ENCODE assay signal across 8 mouse cellular contexts in the genomic region with DNA sequence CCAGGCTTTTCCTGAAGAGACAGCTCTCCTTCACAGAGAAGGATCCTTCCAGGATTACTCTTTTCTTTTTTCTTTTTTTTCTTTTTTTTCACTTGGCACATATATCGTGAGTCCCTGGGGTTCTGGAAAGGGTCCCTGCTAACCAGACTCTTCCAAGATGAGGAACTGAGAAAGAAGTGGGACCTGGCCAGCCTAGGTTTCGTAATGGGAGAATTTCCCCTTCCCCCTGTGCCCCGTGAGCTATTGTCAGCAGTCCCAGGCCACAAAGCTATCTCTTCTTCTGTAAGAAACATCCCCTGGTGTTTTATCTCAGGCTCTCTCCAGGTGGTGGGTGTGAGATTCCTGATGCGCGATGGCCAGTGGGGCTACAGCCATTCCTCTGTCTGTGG. TPM values are rescaled to one million over a fixed set of nuclear protein-coding genes. Genes with fewer than 3 reads are reported as not detected.
DNase-seq lines count a peak whose midpoint lies in the region; ATAC-seq and TF ChIP-seq lines count a peak whose summit lies in the region.

No protein-coding gene starts in this region.

- no peak overlapping the region for H3K27ac ChIP-seq in liver, embryonic 11.5 days (ENCODE audit: low read depth, low read length)
- H3K27ac ChIP-seq in forebrain, postnatal 0 days (ENCODE audit: low read depth, low read length), result no peak overlapping the region
- H3K27ac ChIP-seq in liver, embryonic 14.5 days, result no peak overlapping the region

- peak overlapping the region; percentile 58; the same call in 1 of the 2 replicates for H3K4me3 ChIP-seq in liver, embryonic 11.5 days (ENCODE audit: low read depth, low read length)
- no peak overlapping the region for H3K4me3 ChIP-seq in forebrain, postnatal 0 days (ENCODE audit: low read depth, low read length)
- H3K4me3 ChIP-seq in liver, embryonic 14.5 days (ENCODE audit: insufficient read depth in 1 of 2, low read depth in 2 of 2, low read length in 2 of 2), result no peak overlapping the region

- peak overlapping the region; percentile 63 for H3K4me2 ChIP-seq in liver, embryonic 11.5 days
- H3K4me2 ChIP-seq in forebrain, postnatal 0 days (ENCODE audit: low read depth), result peak overlapping the region; percentile 83
- peak overlapping the region; percentile 98 for H3K4me2 ChIP-seq in liver, embryonic 14.5 days (ENCODE audit: low read depth)

- no peak for ATAC-seq in liver, embryonic 11.5 days (replicated peaks; ENCODE audit: low FRiP score)
- ATAC-seq in forebrain, postnatal 0 days, result no peak
- ATAC-seq in liver, embryonic 14.5 days (ENCODE audit: insufficient read depth), result no peak
- ATAC-seq in inflammation-experienced regulatory T-cells, adult 6 months, result no peak

- WGBS in liver, embryonic 11.5 days, result 36% methylated on average over 5 of the region's 5 CpGs
- 51% methylated on average over 5 of the region's 5 CpGs for WGBS in forebrain, postnatal 0 days
- 18% methylated on average over 5 of the region's 5 CpGs for WGBS in liver, embryonic 14.5 days (ENCODE audit: insufficient replicate concordance)

- no peak for DNase-seq in liver, embryonic 11.5 days (ENCODE audit: low spot score)
- DNase-seq in liver, result no peak
- DNase-seq in forebrain, postnatal 0 days, result no peak
- no peak for DNase-seq in liver, embryonic 14.5 days (ENCODE audit: low read depth in 3 of 3, low spot score in 3 of 3)
- peak; percentile 60 for DNase-seq in splenic B cell, adult 2 months (ENCODE audit: low read depth, low spot score)
- DNase-seq in left cerebral cortex, postnatal 14 days (ENCODE audit: low spot score in 2 of 2), result no peak
- no peak for DNase-seq in embryo, embryonic 9.5 days (ENCODE audit: extremely low spot score)

- intact Hi-C loops in left cerebral cortex, postnatal 14 days (cut with DNase I), result no loop called here

- 0 out of 2 replicates have a peak overlapping the region, but pooled peaks have one; percentile 17 for H3K9ac ChIP-seq in liver, embryonic 11.5 days (ENCODE audit: low read depth, low read length)
- peak overlapping the region; percentile 68; the same call in 1 of the 2 replicates for H3K9ac ChIP-seq in forebrain, postnatal 0 days
- H3K9ac ChIP-seq in liver, embryonic 14.5 days (replicated peaks), result no peak overlapping the region

- H3K27me3 ChIP-seq in liver, embryonic 11.5 days (replicated peaks; ENCODE audit: control insufficient read depth, insufficient read depth, low read length), result no peaks in the 10 kb centered on the region
- H3K27me3 ChIP-seq in forebrain, postnatal 0 days (ENCODE audit: insufficient read depth, low read length), result no peaks in the 10 kb centered on the region
- no peaks in the 10 kb centered on the region for H3K27me3 ChIP-seq in liver, embryonic 14.5 days (ENCODE audit: control insufficient read depth, insufficient read depth, low read length)
- H3K27me3 ChIP-seq in splenic B cell, adult 2 months (ENCODE audit: control insufficient read depth, insufficient read depth, low read length, poor library complexity, severe bottlenecking), result no peaks in the 10 kb centered on the region

- TF ChIP-seq CTCF in forebrain, postnatal 0 days (IDR thresholded peaks at IDR 0.05; ENCODE audit: low read depth), result no peak
- TF ChIP-seq CTCF in liver, embryonic 14.5 days (IDR thresholded peaks at IDR 0.05; ENCODE audit: low read depth), result no peak

- no peaks in the 10 kb centered on the region; the same call in 1 of the 2 replicates for H3K36me3 ChIP-seq in liver, embryonic 11.5 days (ENCODE audit: control insufficient read depth, insufficient read depth, low read length)
- no peaks in the 10 kb centered on the region for H3K36me3 ChIP-seq in forebrain, postnatal 0 days (ENCODE audit: insufficient read depth)
- H3K36me3 ChIP-seq in liver, embryonic 14.5 days (replicated peaks; ENCODE audit: control insufficient read depth, insufficient read depth, low read depth), result no peaks in the 10 kb centered on the region; the same call in 1 of the 2 replicates
- H3K36me3 ChIP-seq in splenic B cell, adult 2 months (ENCODE audit: control insufficient read depth, insufficient read depth, low read length, poor library complexity, severe bottlenecking), result peaks cover 2% of the 10 kb centered on the region

- TF ChIP-seq EP300 in liver, embryonic 14.5 days (IDR thresholded peaks at IDR 0.05; ENCODE audit: low read depth), result no peak

- H3K4me1 ChIP-seq in liver, embryonic 11.5 days (replicated peaks; ENCODE audit: control insufficient read depth, insufficient read depth, low read length), result peaks cover 24% of the 10 kb centered on the region
- H3K4me1 ChIP-seq in forebrain, postnatal 0 days (ENCODE audit: insufficient read depth), result peaks cover 12% of the 10 kb centered on the region
- peaks cover 14 to 34% of the 10 kb centered on the region in 2 experiments for H3K4me1 ChIP-seq in liver, embryonic 14.5 days (replicated peaks; ENCODE audit: control insufficient read depth in 2 of 2, insufficient read depth in 2 of 2, low read length in 1 of 2)

- no peaks in the 10 kb centered on the region for H3K9me3 ChIP-seq in liver, embryonic 11.5 days (ENCODE audit: control insufficient read depth, low read length)
- no peaks in the 10 kb centered on the region for H3K9me3 ChIP-seq in forebrain, postnatal 0 days (ENCODE audit: low read length)
- no peaks in the 10 kb centered on the region for H3K9me3 ChIP-seq in liver, embryonic 14.5 days (ENCODE audit: control insufficient read depth, low read length)

RNA-seq across cellular contexts. Expression of a gene that starts 0.6 kb away (rescaled TPM):
- polyA plus RNA-seq in liver, embryonic 11.5 days (2014; fragmentation: Nextera tagmentation; extraction: Ambion mirVana), result 159 and 162 TPM in 2 replicates
- 53.9 and 59.9 TPM in 2 replicates for total RNA-seq in forebrain, postnatal 0 days (2014; rRNA removed)
- 72.3 and 74.7 TPM in 2 replicates for polyA plus RNA-seq in forebrain, postnatal 0 days (2015; fragmentation: Nextera tagmentation; extraction: Ambion mirVana)
- 61.0 and 71.0 TPM in 2 replicates for polyA plus RNA-seq in liver, embryonic 14.5 days (2012; rRNA removed)
- polyA plus RNA-seq in liver, embryonic 14.5 days (2014; fragmentation: Nextera tagmentation; extraction: Ambion mirVana), result 96.9 and 98.5 TPM in 2 replicates
- total RNA-seq in left cerebral cortex, postnatal 14 days (2021), result 10 to 100 TPM; 21.2 to 22.8 TPM
- polyA plus RNA-seq in inflammation-experienced regulatory T-cells, adult 6 months (2017; shearing (Covaris generic)), result 100 to 1,000 TPM in 2 of 3 experiments, 10 to 100 TPM in 1; 96.3 to 113 (median 109) TPM

RNA-seq across cellular contexts. Expression of a gene that starts 11.1 kb away (rescaled TPM):
- 43.5 and 51.9 TPM in 2 replicates for polyA plus RNA-seq in liver, embryonic 11.5 days (2014; fragmentation: Nextera tagmentation; extraction: Ambion mirVana)
- total RNA-seq in forebrain, postnatal 0 days (2014; rRNA removed), result 0.38 TPM in 1 of 2 replicates, not detected in the other
- polyA plus RNA-seq in forebrain, postnatal 0 days (2015; fragmentation: Nextera tagmentation; extraction: Ambion mirVana), result 0.11 TPM in 1 of 2 replicates, not detected in the other
- polyA plus RNA-seq in liver, embryonic 14.5 days (2012; rRNA removed), result 24.3 and 25.5 TPM in 2 replicates
- 24.9 and 32.2 TPM in 2 replicates for polyA plus RNA-seq in liver, embryonic 14.5 days (2014; fragmentation: Nextera tagmentation; extraction: Ambion mirVana)
- under 1 TPM in 1 of 2 experiments, not detected in 1; 0.24 TPM for total RNA-seq in left cerebral cortex, postnatal 14 days (2021)
- under 1 TPM in 1 of 3 experiments, not detected in 2; 0.25 TPM for polyA plus RNA-seq in inflammation-experienced regulatory T-cells, adult 6 months (2017; shearing (Covaris generic))

RNA-seq across cellular contexts. Expression of a gene that starts 23.8 kb away (rescaled TPM):
- polyA plus RNA-seq in liver, embryonic 11.5 days (2014; fragmentation: Nextera tagmentation; extraction: Ambion mirVana), result 117 and 125 TPM in 2 replicates
- total RNA-seq in forebrain, postnatal 0 days (2014; rRNA removed), result 45.6 and 65.6 TPM in 2 replicates
- 75.7 and 90.7 TPM in 2 replicates for polyA plus RNA-seq in forebrain, postnatal 0 days (2015; fragmentation: Nextera tagmentation; extraction: Ambion mirVana)
- 54.1 and 58.2 TPM in 2 replicates for polyA plus RNA-seq in liver, embryonic 14.5 days (2012; rRNA removed)
- polyA plus RNA-seq in liver, embryonic 14.5 days (2014; fragmentation: Nextera tagmentation; extraction: Ambion mirVana), result 62.1 and 70.0 TPM in 2 replicates
- total RNA-seq in left cerebral cortex, postnatal 14 days (2021), result 10 to 100 TPM; 46.2 to 50.4 TPM
- 10 to 100 TPM; 47.4 to 61.1 (median 53.4) TPM for polyA plus RNA-seq in inflammation-experienced regulatory T-cells, adult 6 months (2017; shearing (Covaris generic))

RNA-seq across cellular contexts. Expression of a gene that starts 24.5 kb away (rescaled TPM):
- polyA plus RNA-seq in liver, embryonic 11.5 days (2014; fragmentation: Nextera tagmentation; extraction: Ambion mirVana), result 597 and 634 TPM in 2 replicates
- 587 and 783 TPM in 2 replicates for total RNA-seq in forebrain, postnatal 0 days (2014; rRNA removed)
- polyA plus RNA-seq in forebrain, postnatal 0 days (2015; fragmentation: Nextera tagmentation; extraction: Ambion mirVana), result 714 and 873 TPM in 2 replicates
- polyA plus RNA-seq in liver, embryonic 14.5 days (2012; rRNA removed), result 145 and 238 TPM in 2 replicates
- polyA plus RNA-seq in liver, embryonic 14.5 days (2014; fragmentation: Nextera tagmentation; extraction: Ambion mirVana), result 467 and 483 TPM in 2 replicates
- 100 to 1,000 TPM; 329 to 340 TPM for total RNA-seq in left cerebral cortex, postnatal 14 days (2021)
- 100 to 1,000 TPM; 583 to 771 (median 610) TPM for polyA plus RNA-seq in inflammation-experienced regulatory T-cells, adult 6 months (2017; shearing (Covaris generic))

RNA-seq across cellular contexts. Expression of a gene that starts 33.4 kb away (rescaled TPM):
- 156 and 162 TPM in 2 replicates for polyA plus RNA-seq in liver, embryonic 11.5 days (2014; fragmentation: Nextera tagmentation; extraction: Ambion mirVana)
- 68.7 and 77.2 TPM in 2 replicates for total RNA-seq in forebrain, postnatal 0 days (2014; rRNA removed)
- 106 and 107 TPM in 2 replicates for polyA plus RNA-seq in forebrain, postnatal 0 days (2015; fragmentation: Nextera tagmentation; extraction: Ambion mirVana)
- polyA plus RNA-seq in liver, embryonic 14.5 days (2012; rRNA removed), result 43.3 and 60.7 TPM in 2 replicates
- 90.8 and 96.6 TPM in 2 replicates for polyA plus RNA-seq in liver, embryonic 14.5 days (2014; fragmentation: Nextera tagmentation; extraction: Ambion mirVana)
- 10 to 100 TPM; 43.5 to 47.0 TPM for total RNA-seq in left cerebral cortex, postnatal 14 days (2021)
- 100 to 1,000 TPM in 1 of 3 experiments, 10 to 100 TPM in 2; 69.4 to 146 (median 73.1) TPM for polyA plus RNA-seq in inflammation-experienced regulatory T-cells, adult 6 months (2017; shearing (Covaris generic))

Comparison
In these comparisons a context has a peak if more than half of its experiments do, and no peak if none do; other contexts are left out.
1. RNA of a gene that starts 11.1 kb away (polyA plus RNA-seq): 43.5 to 51.9 TPM in liver, embryonic 11.5 days and 24.3 to 32.2 TPM in liver, embryonic 14.5 days; 0.11 TPM in forebrain, postnatal 0 days and 0.25 TPM in inflammation-experienced regulatory T-cells, adult 6 months; every median in the first group is over 10 times any median in the second.
2. Peak in every context shown above with its lines, with median percentiles within 50 percentile points of each other: H3K4me2 ChIP-seq.